Mouse (Mus musculus) MEL (cell line): Measurements from ENCODE around the gene Pigh. TPM values are rescaled to one million over a fixed set of nuclear protein-coding genes. Genes with fewer than 3 reads are reported as not detected.

Experiments used
- DNase-seq: peaks from one replicate; pipeline ENCODE4 v3.0.0; 2011; ENCODE audit warnings: low read depth, low spot score
- H3K27ac ChIP-seq: 2 replicates; pipeline ENCODE4 v1.5.1; 2012; ENCODE audit warnings: low read depth, mild to moderate bottlenecking, control low read depth, low read length, moderate library complexity; ENCODE audit not compliant: control insufficient read depth
- H3K27me3 ChIP-seq, 2 experiments: fragments of 150-350 bp in 1 of 2; sonication (generic) in 1 of 2; 2 replicates each; pipeline ENCODE4 v1.6.1; 2012; ENCODE audit warnings: low read length in 2 of 2, mild to moderate bottlenecking in 2 of 2, improper control_type of control experiment in 1 of 2, moderate library complexity in 1 of 2; ENCODE audit not compliant: insufficient read depth in 2 of 2, control insufficient read depth in 1 of 2
- H3K36me3 ChIP-seq, 2 experiments: 2 replicates each; pipeline ENCODE4 v1.6.1; 2012 to 2014; ENCODE audit warnings: low read length in 2 of 2, improper control_type of control experiment in 1 of 2, inconsistent platforms in 1 of 2, mild to moderate bottlenecking in 1 of 2; ENCODE audit not compliant: insufficient read depth in 2 of 2, control insufficient read depth in 1 of 2
- H3K4me1 ChIP-seq, 2 experiments: fragments of 150-350 bp in 1 of 2; sonication (generic) in 1 of 2; 2 replicates each; pipeline ENCODE4 v1.6.1; 2012; ENCODE audit warnings: low read length in 2 of 2, improper control_type of control experiment in 1 of 2, mild to moderate bottlenecking in 1 of 2; ENCODE audit not compliant: insufficient read depth in 2 of 2, control insufficient read depth in 1 of 2
- H3K4me3 ChIP-seq, 2 experiments: fragments of 150-350 bp in 1 of 2; sonication (generic) in 1 of 2; 2 replicates each; pipeline ENCODE4 v1.5.1; 2012; ENCODE audit warnings: low read depth in 2 of 2, low read length in 2 of 2, mild to moderate bottlenecking in 2 of 2, moderate library complexity in 2 of 2, control low read depth in 1 of 2, improper control_type of control experiment in 1 of 2; ENCODE audit not compliant: control insufficient read depth in 1 of 2, insufficient read depth in 1 of 2
- H3K79me2 ChIP-seq: 2 replicates; pipeline ENCODE4 v1.6.1; 2012; ENCODE audit warnings: mild to moderate bottlenecking, low read length, moderate library complexity; ENCODE audit not compliant: control insufficient read depth, poor library complexity, insufficient read depth
- H3K9ac ChIP-seq: 2 replicates; pipeline ENCODE4 v1.6.1; 2012; ENCODE audit warnings: low read depth, mild to moderate bottlenecking, control low read depth, low read length, moderate library complexity; ENCODE audit not compliant: control insufficient read depth, poor library complexity, severe bottlenecking
- H3K9me3 ChIP-seq: fragments of 150-350 bp; sonication (generic); replicated peaks from 2 replicates; pipeline ENCODE4 v1.6.1; 2012; ENCODE audit warnings: mild to moderate bottlenecking, low read length, improper control_type of control experiment, moderate library complexity; ENCODE audit not compliant: insufficient read depth
- CHD2 ChIP-seq: IDR thresholded peaks from 2 replicates; pipeline ENCODE4 v1.6.1; 2011; ENCODE audit warnings: low read length, improper control_type of control experiment
- CTCF ChIP-seq, 3 experiments: IDR thresholded peaks in 2 of 3; conservative IDR thresholded peaks in 1 of 3; 2 replicates each; pipeline ENCODE4 v1.5.1; 2011 to 2012; ENCODE audit warnings: low read length in 3 of 3, low read depth in 2 of 3, mild to moderate bottlenecking in 2 of 3, improper control_type of control experiment in 1 of 3, inconsistent platforms in 1 of 3, mixed read lengths in 1 of 3, moderate library complexity in 1 of 3; ENCODE audit not compliant: control insufficient read depth in 1 of 3, insufficient read depth in 1 of 3, poor library complexity in 1 of 3, severe bottlenecking in 1 of 3
- E2F4 ChIP-seq: IDR thresholded peaks from 2 replicates; pipeline ENCODE4 v1.6.1; 2011; ENCODE audit warnings: low read depth, low read length, improper control_type of control experiment, borderline replicate concordance
- EP300 ChIP-seq, 2 experiments: IDR thresholded peaks; 2 replicates each; pipeline ENCODE4 v1.6.1; 2011; ENCODE audit warnings: improper control_type of control experiment in 2 of 2, low read length in 2 of 2, low read depth in 1 of 2, mild to moderate bottlenecking in 1 of 2
- GABPA ChIP-seq: IDR thresholded peaks from 2 replicates; pipeline ENCODE4 v1.6.1; 2012; ENCODE audit warnings: low read depth, mild to moderate bottlenecking, inconsistent platforms, low read length, improper control_type of control experiment, moderate library complexity
- GATA1 ChIP-seq: IDR thresholded peaks from 2 replicates; pipeline ENCODE4 v1.6.1; 2011; ENCODE audit warnings: low read depth, low read length, improper control_type of control experiment
- HCFC1 ChIP-seq: IDR thresholded peaks from 2 replicates; pipeline ENCODE4 v1.6.1; 2012; ENCODE audit warnings: low read depth, mild to moderate bottlenecking, inconsistent platforms, low read length, improper control_type of control experiment, moderate library complexity
- KAT2A ChIP-seq: conservative IDR thresholded peaks from 2 replicates; pipeline ENCODE4 v1.6.1; 2012; ENCODE audit warnings: low read depth, low read length, improper control_type of control experiment, inconsistent platforms
- MAFK ChIP-seq: IDR thresholded peaks from 2 replicates; pipeline ENCODE4 v1.6.1; 2011; ENCODE audit warnings: low read depth, mild to moderate bottlenecking, low read length, improper control_type of control experiment, borderline replicate concordance
- MAX ChIP-seq: IDR thresholded peaks from 2 replicates; pipeline ENCODE4 v1.6.1; 2011; ENCODE audit warnings: low read length, improper control_type of control experiment
- MAZ ChIP-seq: IDR thresholded peaks from 2 replicates; pipeline ENCODE4 v1.6.1; 2012; ENCODE audit warnings: low read depth, mild to moderate bottlenecking, inconsistent platforms, low read length, improper control_type of control experiment
- MEF2A ChIP-seq: IDR thresholded peaks from 2 replicates; pipeline ENCODE4 v1.6.1; 2014; ENCODE audit warnings: low read depth, mild to moderate bottlenecking, inconsistent platforms, low read length, improper control_type of control experiment; ENCODE audit not compliant: poor library complexity, insufficient replicate concordance, severe bottlenecking; ENCODE audit errors: extremely low read depth
- MYB ChIP-seq: IDR thresholded peaks from 2 replicates; pipeline ENCODE4 v1.6.1; 2011; ENCODE audit warnings: mild to moderate bottlenecking, low read depth, low read length, improper control_type of control experiment
- NRF1 ChIP-seq: IDR thresholded peaks from 2 replicates; pipeline ENCODE4 v1.6.1; 2014; ENCODE audit warnings: low read depth, mild to moderate bottlenecking, inconsistent platforms, low read length, improper control_type of control experiment, moderate library complexity; ENCODE audit not compliant: poor library complexity, insufficient read depth, severe bottlenecking
- RCOR1 ChIP-seq: IDR thresholded peaks from 2 replicates; pipeline ENCODE4 v1.6.1; 2012; ENCODE audit warnings: low read depth, mild to moderate bottlenecking, inconsistent platforms, low read length, improper control_type of control experiment
- SIN3A ChIP-seq: IDR thresholded peaks from 2 replicates; pipeline ENCODE4 v1.6.1; 2012; ENCODE audit warnings: low read length, improper control_type of control experiment, inconsistent platforms
- USF1 ChIP-seq: IDR thresholded peaks from 2 replicates; pipeline ENCODE4 v1.6.1; 2014; ENCODE audit warnings: low read depth, mild to moderate bottlenecking, inconsistent platforms, low read length, improper control_type of control experiment, moderate library complexity
- ZKSCAN1 ChIP-seq: IDR thresholded peaks from 2 replicates; pipeline ENCODE4 v1.6.1; 2012; ENCODE audit warnings: low read depth, mild to moderate bottlenecking, inconsistent platforms, low read length, improper control_type of control experiment, moderate library complexity
- ZNF384 ChIP-seq: IDR thresholded peaks from 2 replicates; pipeline ENCODE4 v1.6.1; 2012; ENCODE audit warnings: low read depth, mild to moderate bottlenecking, inconsistent platforms, low read length, improper control_type of control experiment
- polyA plus RNA-seq, 2 experiments: library from polyadenylated mRNA; stranded (reverse) in 1 of 2; unstranded in 1 of 2; fragments of >175 nt in 1 of 2; fragments of >200 nt in 1 of 2; gene quantifications; 2 replicates each; pipeline versions ENCODE4 v1.2.1 to v1.2.4; 2012; ENCODE audit warnings: low replicate concordance in 2 of 2, low read depth in 1 of 2; ENCODE audit not compliant: insufficient read length in 2 of 2, insufficient read depth in 1 of 2, missing spikeins in 1 of 2
- total RNA-seq: library from RNA; depleted of rRNA; stranded (reverse); fragments of 300-350 nt; gene quantifications from 2 replicates; pipeline ENCODE4 v1.2.3, GENCODE M21; 2012

Gene Pigh
- total and polyA plus RNA-seq, 3 experiments = 7.2 to 9.5 TPM; not detected in 1

- Histone ChIP-seq H3K9ac (no peak overlapping the region), H3K27ac (no peak overlapping the region), H3K79me2 (no peaks in the 10 kb centered on the region), H3K4me3 (no peak overlapping the region)
- no peak for TF ChIP-seq MEF2A
- TF ChIP-seq, all 39 proteins: peak for 0
- DNase-seq = no peak
- no peaks in the 10 kb centered on the region for H3K9me3 ChIP-seq
- no peaks in the 10 kb centered on the region for H3K27me3 ChIP-seq
- H3K36me3 ChIP-seq = no peaks in the 10 kb centered on the region
- H3K4me1 ChIP-seq = no peaks in the 10 kb centered on the region
These were observed 16.1 kb downstream of the Pigh start for GRCm38 (mm10) chr12:79073362-79073761.

- no peak for TF ChIP-seq NRF1
- TF ChIP-seq USF1 = no peak
- TF ChIP-seq CTCF (IDR thresholded peaks at IDR 0.05 in 2 of 3, conservative IDR thresholded peaks at IDR 0.05 in 1 of 3; ENCODE audit: control insufficient read depth in 1 of 3, insufficient read depth in 1 of 3, low read depth in 2 of 3, low read length in 3 of 3, poor library complexity in 1 of 3, severe bottlenecking in 1 of 3) = no peak
- no peak for TF ChIP-seq MAFK
- no peak for TF ChIP-seq CHD2
- TF ChIP-seq MAX = no peak
- no peak for TF ChIP-seq MEF2A
- TF ChIP-seq SIN3A = no peak
- TF ChIP-seq RCOR1 = no peak
- TF ChIP-seq GABPA = no peak
- no peak for TF ChIP-seq KAT2A
- TF ChIP-seq MYB = no peak
- TF ChIP-seq E2F4 = no peak
- no peak for TF ChIP-seq ZKSCAN1
- no peak for TF ChIP-seq HCFC1
- no peak for TF ChIP-seq GATA1
- TF ChIP-seq EP300 (IDR thresholded peaks at IDR 0.05; ENCODE audit: low read depth in 1 of 2, low read length in 2 of 2) = no peak
- TF ChIP-seq MAZ = no peak
- TF ChIP-seq ZNF384 = no peak
- no peak for DNase-seq
- no peaks in the 10 kb centered on the region for H3K79me2 ChIP-seq
- H3K27me3 ChIP-seq = no peaks in the 10 kb centered on the region
- H3K36me3 ChIP-seq = no peaks in the 10 kb centered on the region
- H3K27ac ChIP-seq = no peak overlapping the region
- H3K4me1 ChIP-seq = no peaks in the 10 kb centered on the region
- no peak overlapping the region for H3K9ac ChIP-seq
- H3K9me3 ChIP-seq = no peaks in the 10 kb centered on the region
- no peak overlapping the region for H3K4me3 ChIP-seq
These were observed 16.9 kb downstream of the Pigh start for GRCm38 (mm10) chr12:79072576-79072975.
